Mouse (Mus musculus) myocyte (in vitro differentiated cells): ENCODE measurements around the gene Cep85l.

Experiments
- POLR2A ChIP-seq: IDR thresholded peaks from one replicate; pipeline ENCODE4 v1.6.1; 2011; ENCODE audit warnings: low read depth, mild to moderate bottlenecking, control low read depth, moderate library complexity; ENCODE audit not compliant: insufficient read length
- SRF ChIP-seq: IDR thresholded peaks from one replicate; pipeline ENCODE4 v1.6.1; 2011; ENCODE audit warnings: low read depth; ENCODE audit not compliant: control insufficient read depth, insufficient read length
- TCF12 ChIP-seq: IDR thresholded peaks from one replicate; pipeline ENCODE4 v1.6.1; 2011; ENCODE audit warnings: mild to moderate bottlenecking, control low read depth; ENCODE audit not compliant: poor library complexity, insufficient read depth, severe bottlenecking
- USF1 ChIP-seq: IDR thresholded peaks from one replicate; pipeline ENCODE4 v1.6.1; 2011; ENCODE audit warnings: low read depth, mild to moderate bottlenecking, control low read depth, moderate library complexity

GRCm38 (mm10) chr10:53349254-53349653, 30.5 kb downstream of the Cep85l start:
- no peak for TF ChIP-seq POLR2A
- no peak for TF ChIP-seq USF1
- no peak for TF ChIP-seq TCF12
- no peak for TF ChIP-seq SRF
